In the genomic region with DNA sequence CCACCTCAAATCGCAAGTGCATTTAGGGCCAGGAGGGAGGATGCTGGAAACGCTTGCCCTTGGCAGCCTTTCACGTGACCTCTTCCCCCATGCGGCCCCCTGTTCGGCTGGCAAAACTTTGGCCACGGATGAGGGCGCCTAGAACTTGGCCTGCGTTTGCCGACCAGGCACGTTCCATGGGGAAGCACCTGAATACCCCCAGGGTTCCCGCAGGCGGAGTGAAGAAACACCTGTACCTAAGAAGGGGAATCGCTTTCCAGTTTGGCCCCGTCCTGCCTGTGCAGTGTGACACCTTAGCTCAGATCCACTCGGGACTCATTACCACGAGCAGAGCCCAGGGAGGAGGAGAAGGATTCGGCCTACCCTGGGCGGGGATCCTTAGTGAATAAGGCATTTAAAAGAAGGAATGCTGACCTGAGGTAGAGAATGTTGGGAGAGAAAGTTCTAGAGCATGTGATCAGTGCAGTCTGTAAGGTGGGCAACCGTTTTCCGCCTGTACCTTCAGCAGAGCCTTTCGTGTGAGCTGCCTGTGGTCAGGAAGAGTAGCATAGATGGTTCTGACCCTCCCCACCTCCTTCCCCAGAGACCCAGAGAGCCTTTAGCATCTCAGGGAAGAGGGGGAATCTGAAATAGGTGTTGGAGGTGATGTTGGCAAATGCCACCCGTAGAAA, we compare ENCODE assay signal across 8 mouse cellular contexts. TPM values are rescaled to one million over a fixed set of nuclear protein-coding genes. Genes with fewer than 3 reads are reported as not detected.
DNase-seq lines count a peak whose midpoint lies in the region; ATAC-seq and TF ChIP-seq lines count a peak whose summit lies in the region.

No protein-coding gene starts in this region.

- DNase-seq in lung, adult 2 months, result peak; percentile 10
- no peak for DNase-seq in lung, postnatal 14 days
- DNase-seq in cerebellum, adult 8-10 months, result peak; percentile 32
- peak; percentile 63 to 75 for DNase-seq in kidney, postnatal 4 days
- no peak for DNase-seq in right cerebral cortex, adult 18-20 months
- no peak for DNase-seq in spleen, postnatal 10 days (ENCODE audit: low spot score in 2 of 2)

- no peaks in the 10 kb centered on the region for H3K27me3 ChIP-seq in heart, embryonic 16.5 days (ENCODE audit: control insufficient read depth, insufficient read depth, low read length)
- no peaks in the 10 kb centered on the region for H3K27me3 ChIP-seq in neural tube, embryonic 14.5 days (ENCODE audit: control insufficient read depth, insufficient read depth, low read length)

- no peaks in the 10 kb centered on the region for H3K9me3 ChIP-seq in heart, embryonic 16.5 days (replicated peaks; ENCODE audit: control insufficient read depth, low read length)
- no peaks in the 10 kb centered on the region for H3K9me3 ChIP-seq in neural tube, embryonic 14.5 days (ENCODE audit: control insufficient read depth, low read length)

- 29% methylated on average over 22 of the region's 22 CpGs for WGBS in lung, adult 2 months
- WGBS in heart, embryonic 16.5 days, result 11% methylated on average over 22 of the region's 22 CpGs
- WGBS in neural tube, embryonic 14.5 days, result 6% methylated on average over 21 of the region's 22 CpGs

- H3K9ac ChIP-seq in heart, embryonic 16.5 days (ENCODE audit: low read length), result peak overlapping the region; percentile 98
- H3K9ac ChIP-seq in neural tube, embryonic 14.5 days (replicated peaks; ENCODE audit: low read depth, low read length), result peak overlapping the region; percentile 89

- no peak for ATAC-seq in heart, embryonic 16.5 days (replicated peaks; ENCODE audit: extremely low read depth, insufficient read depth, low FRiP score)
- no peak; the same call in 1 of the 2 replicates for ATAC-seq in neural tube, embryonic 14.5 days (ENCODE audit: low read depth)

- no peaks in the 10 kb centered on the region for H3K36me3 ChIP-seq in heart, embryonic 16.5 days (ENCODE audit: control insufficient read depth, insufficient read depth)
- no peaks in the 10 kb centered on the region for H3K36me3 ChIP-seq in neural tube, embryonic 14.5 days (ENCODE audit: control insufficient read depth, insufficient read depth, low read length)

- peak overlapping the region; percentile 99 for H3K27ac ChIP-seq in heart, embryonic 16.5 days (ENCODE audit: low read length)
- no peak overlapping the region for H3K27ac ChIP-seq in neural tube, embryonic 14.5 days (ENCODE audit: low read depth, low read length)

- H3K4me2 ChIP-seq in heart, embryonic 16.5 days (ENCODE audit: low read depth, low read length), result peak overlapping the region; percentile 80
- peak overlapping the region; percentile 63 for H3K4me2 ChIP-seq in neural tube, embryonic 14.5 days (ENCODE audit: low read depth, low read length)

- 0 out of 2 replicates have a peak, but pooled peaks cover 2% of the 10 kb centered on the region for H3K4me1 ChIP-seq in lung, adult 2 months (ENCODE audit: control insufficient read depth, insufficient read depth, low read length)
- peaks cover 35% of the 10 kb centered on the region for H3K4me1 ChIP-seq in heart, embryonic 16.5 days (ENCODE audit: control insufficient read depth, insufficient read depth, low read length)
- peaks cover 21% of the 10 kb centered on the region; the same call in 1 of the 2 replicates for H3K4me1 ChIP-seq in neural tube, embryonic 14.5 days (ENCODE audit: control insufficient read depth, insufficient read depth, low read length)

- no peak overlapping the region for H3K4me3 ChIP-seq in lung, adult 2 months (replicated peaks; ENCODE audit: extremely low read depth, low read depth, low read length)
- H3K4me3 ChIP-seq in heart, embryonic 16.5 days (ENCODE audit: low read length), result peak overlapping the region; percentile 91
- H3K4me3 ChIP-seq in neural tube, embryonic 14.5 days (ENCODE audit: low read depth, low read length), result peak overlapping the region; percentile 55

- TF ChIP-seq POLR2A in lung, adult 2 months (IDR thresholded peaks at IDR 0.05; ENCODE audit: borderline replicate concordance, extremely low read depth, low read depth, low read length), result no peak

- TF ChIP-seq CTCF in lung, adult 2 months (IDR thresholded peaks at IDR 0.05; ENCODE audit: insufficient read depth, low read length), result no peak

RNA-seq across cellular contexts. Expression of gene Lgr4, which starts 1.3 kb away (rescaled TPM):
- polyA plus RNA-seq in lung, adult 2 months (2012; rRNA removed), result 5.1 and 6.6 TPM in 2 replicates
- 11.3 and 11.8 TPM in 2 replicates for polyA plus RNA-seq in heart, embryonic 16.5 days (2015; fragmentation: Nextera tagmentation; extraction: Ambion mirVana)
- 10.8 and 12.7 TPM in 2 replicates for polyA plus RNA-seq in neural tube, embryonic 14.5 days (2014; fragmentation: Nextera tagmentation; extraction: Ambion mirVana)

RNA-seq across cellular contexts. Expression of gene Lin7c, which starts 28.1 kb away (rescaled TPM):
- polyA plus RNA-seq in lung, adult 2 months (2012; rRNA removed), result 6.3 and 12.5 TPM in 2 replicates
- polyA plus RNA-seq in heart, embryonic 16.5 days (2015; fragmentation: Nextera tagmentation; extraction: Ambion mirVana), result 37.8 and 41.9 TPM in 2 replicates
- 230 and 238 TPM in 2 replicates for polyA plus RNA-seq in neural tube, embryonic 14.5 days (2014; fragmentation: Nextera tagmentation; extraction: Ambion mirVana)

Comparison
In these comparisons a context has a peak if more than half of its experiments do, and no peak if none do; other contexts are left out.
1. DNase-seq: peak in lung, adult 2 months (single experiment), cerebellum, adult 8-10 months (single experiment) and kidney, postnatal 4 days (2 of 2); none in lung, postnatal 14 days (single experiment), right cerebral cortex, adult 18-20 months (single experiment) and spleen, postnatal 10 days (0 of 2).